27 mouse cellular contexts compared by ENCODE assay signal in genomic region chr9:51230701-51231389, GRCm38 (mm10). TPM values are rescaled to one million over a fixed set of nuclear protein-coding genes. Genes with fewer than 3 reads are reported as not detected.
DNase-seq lines count a peak whose midpoint lies in the region; ATAC-seq lines count a peak whose summit lies in the region.
"Had no signal": no experiment of that assay in that cellular context is flagged by ENCODE, and none has a peak within 500 bp of the region (broad histone marks: within the 10 kb centered on the region; RNA-seq: fewer than 3 reads in every experiment).

No protein-coding gene starts in this region.

- no peak overlapping the region for H3K9ac ChIP-seq in stomach, embryonic 15.5 days
- H3K9ac ChIP-seq: hindbrain, embryonic 12.5 days; limb, embryonic 15.5 days; liver, embryonic 15.5 days had no signal

- H3K36me3 ChIP-seq in stomach, embryonic 15.5 days = no peaks in the 10 kb centered on the region
- H3K36me3 ChIP-seq: hindbrain, embryonic 12.5 days; limb, embryonic 15.5 days; liver, embryonic 15.5 days had no signal

- no peaks in the 10 kb centered on the region for H3K4me1 ChIP-seq in stomach, embryonic 15.5 days
- H3K4me1 ChIP-seq: hindbrain, embryonic 12.5 days; limb, embryonic 15.5 days; liver, embryonic 15.5 days had no signal

- H3K9me3 ChIP-seq in stomach, embryonic 15.5 days = no peaks in the 10 kb centered on the region
- H3K9me3 ChIP-seq: hindbrain, embryonic 12.5 days; limb, embryonic 15.5 days; liver, embryonic 15.5 days had no signal

- no peaks in the 10 kb centered on the region for H3K27me3 ChIP-seq in stomach, embryonic 15.5 days (replicated peaks)
- H3K27me3 ChIP-seq: limb, embryonic 15.5 days; liver, embryonic 15.5 days had no signal

- H3K4me3 ChIP-seq in stomach, embryonic 15.5 days (replicated peaks) = no peak overlapping the region
- H3K4me3 ChIP-seq: heart, adult 2 months; hindbrain, embryonic 12.5 days; left cerebral cortex, adult 2 months; limb, embryonic 15.5 days; liver, embryonic 15.5 days had no signal

- WGBS in stomach, embryonic 15.5 days = 46% methylated on average over 4 of the region's 4 CpGs

- peak; percentile 46 for DNase-seq in adrenal gland, adult 2 months
- DNase-seq in adrenal gland, postnatal 25 days = no peak
- peak; percentile 58 for DNase-seq in testis, postnatal 14 days (ENCODE audit: low spot score)
- no peak for DNase-seq in testis, postnatal 10 days (ENCODE audit: low spot score)
- DNase-seq in B cell, adult 2 months = no peak
- no peak for DNase-seq in kidney, postnatal 4 days
- DNase-seq: cerebellum, adult 11 months; cerebellum, postnatal 10 days; gastrocnemius, postnatal 25 days; heart, adult 2 months; thymus, adult 18-20 months; thymus, postnatal 36 days had no signal

- ATAC-seq in stomach, embryonic 15.5 days (ENCODE audit: insufficient read depth, low FRiP score, low read depth) = peak; percentile 93
- ATAC-seq: CD4-positive, CD25-positive, alpha-beta regulatory T cell, adult 4 months had no signal

- H3K4me2 ChIP-seq in stomach, embryonic 15.5 days = no peak overlapping the region
- H3K4me2 ChIP-seq: hindbrain, embryonic 12.5 days; limb, embryonic 15.5 days; liver, embryonic 15.5 days; midbrain, embryonic 11.5 days had no signal

- H3K27ac ChIP-seq in stomach, embryonic 15.5 days = peak overlapping the region; percentile 28
- H3K27ac ChIP-seq: heart, adult 2 months; hindbrain, embryonic 12.5 days; left cerebral cortex, adult 2 months; limb, embryonic 15.5 days; liver, embryonic 15.5 days; macrophage had no signal

RNA-seq across cellular contexts. Expression of gene Pou2af1, which starts 17.3 kb away (rescaled TPM):
- total RNA-seq in adrenal gland, adult 2 months (2021) = under 1 TPM; 0.32 to 0.48 TPM
- 0.41 and 0.45 TPM in 2 replicates for polyA plus RNA-seq in adrenal gland, adult 2 months (2012; rRNA removed)
- total RNA-seq in adrenal gland, postnatal 25 days (2021) = 0.18 TPM in 1 of 2 replicates, not detected in the other
- 0.23 and 0.26 TPM in 2 replicates for polyA plus RNA-seq in stomach, embryonic 15.5 days (2015; fragmentation: Nextera tagmentation; extraction: Ambion mirVana)
- total RNA-seq: left cerebral cortex, postnatal 36 days had no signal
- polyA plus RNA-seq: embryonic facial prominence, embryonic 11.5 days; forebrain, embryonic 11.5 days; heart, embryonic 14.5 days; hindbrain, embryonic 12.5 days; kidney, embryonic 14.5 days; midbrain, postnatal 0 days; neural tube, embryonic 14.5 days had no signal

RNA-seq across cellular contexts. Expression of gene Colca2, which starts 47.5 kb away (rescaled TPM):
- total RNA-seq in adrenal gland, adult 2 months (2021) = 1 to 10 TPM; 2.2 to 4.0 TPM
- 3.5 and 3.8 TPM in 2 replicates for polyA plus RNA-seq in adrenal gland, adult 2 months (2012; rRNA removed)
- 2.7 and 3.6 TPM in 2 replicates for total RNA-seq in adrenal gland, postnatal 25 days (2021)
- polyA plus RNA-seq in stomach, embryonic 15.5 days (2015; fragmentation: Nextera tagmentation; extraction: Ambion mirVana) = 6.3 and 6.7 TPM in 2 replicates
- total RNA-seq: midbrain, postnatal 0 days had no signal

Comparison
In these comparisons a context has a peak if more than half of its experiments do, and no peak if none do; other contexts are left out.
1. DNase-seq: peak in adrenal gland, adult 2 months (single experiment) and testis, postnatal 14 days (single experiment); none in adrenal gland, postnatal 25 days (single experiment), testis, postnatal 10 days (single experiment), B cell, adult 2 months (0 of 2) and kidney, postnatal 4 days (0 of 2).